Mouse (Mus musculus) cortical plate, adult 2 months (tissue): Measurements from ENCODE around the gene Mast4. TPM values are rescaled to one million over a fixed set of nuclear protein-coding genes. Genes with fewer than 3 reads are reported as not detected.

ENCODE experiments used
- H3K27ac ChIP-seq: fragments of 200-500 bp; 2 replicates; pipeline ENCODE4 v1.5.1; 2012; ENCODE audit warnings: low read length, control low read depth, inconsistent platforms; ENCODE audit not compliant: insufficient read depth
- H3K4me1 ChIP-seq: fragments of 200-500 bp; 2 replicates; pipeline ENCODE4 v1.6.1; 2011; ENCODE audit warnings: low read length; ENCODE audit not compliant: control insufficient read depth, insufficient read depth
- H3K4me3 ChIP-seq: fragments of 200-500 bp; 2 replicates; pipeline ENCODE4 v1.5.1; 2011; ENCODE audit warnings: mild to moderate bottlenecking, low read length, control low read depth; ENCODE audit not compliant: insufficient read depth
- CTCF ChIP-seq: fragments of 200-500 bp; IDR thresholded peaks from 2 replicates; pipeline ENCODE4 v1.5.1; 2011; ENCODE audit warnings: mild to moderate bottlenecking, control low read depth, low read length; ENCODE audit not compliant: insufficient read depth; ENCODE audit errors: extremely low read depth
- POLR2A ChIP-seq: fragments of 200-500 bp; IDR thresholded peaks from 2 replicates; pipeline ENCODE4 v1.6.1; 2011; ENCODE audit warnings: mild to moderate bottlenecking, low read length, control low read depth; ENCODE audit not compliant: insufficient read depth; ENCODE audit errors: extremely low read depth
- polyA plus RNA-seq: library from polyadenylated mRNA; depleted of rRNA; stranded (reverse); fragments of >200 nt; gene quantifications from 2 replicates; pipeline ENCODE4 v1.2.3, GENCODE M21; 2012

Gene Mast4
- polyA plus RNA-seq, 1 experiment = 19.6 TPM

DNA sequence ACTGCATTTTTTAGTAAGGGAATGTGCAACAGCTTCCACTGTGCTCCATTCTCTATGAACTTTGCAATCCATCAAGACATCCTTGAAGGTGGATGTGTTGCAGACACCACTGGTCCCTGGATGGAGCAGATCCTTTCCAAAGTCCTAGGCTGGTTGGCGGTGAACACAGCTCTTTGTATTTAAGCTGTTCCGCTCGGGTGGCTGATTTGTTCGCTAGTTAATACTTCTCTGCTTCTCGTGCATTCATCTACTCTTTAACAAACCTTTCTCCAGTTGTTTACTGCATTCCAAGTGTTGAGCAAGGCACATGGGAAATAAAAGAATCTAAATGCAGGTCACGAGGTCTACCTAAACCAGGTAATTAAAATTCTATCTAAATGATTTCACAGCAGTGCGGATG, 384.5 kb downstream of the Mast4 start:
- TF ChIP-seq CTCF = no peak
- no peak for TF ChIP-seq POLR2A
- Histone ChIP-seq H3K27ac (no peak overlapping the region), H3K4me3 (no peak overlapping the region), H3K4me1 (peaks cover 10% of the 10 kb centered on the region)

DNA sequence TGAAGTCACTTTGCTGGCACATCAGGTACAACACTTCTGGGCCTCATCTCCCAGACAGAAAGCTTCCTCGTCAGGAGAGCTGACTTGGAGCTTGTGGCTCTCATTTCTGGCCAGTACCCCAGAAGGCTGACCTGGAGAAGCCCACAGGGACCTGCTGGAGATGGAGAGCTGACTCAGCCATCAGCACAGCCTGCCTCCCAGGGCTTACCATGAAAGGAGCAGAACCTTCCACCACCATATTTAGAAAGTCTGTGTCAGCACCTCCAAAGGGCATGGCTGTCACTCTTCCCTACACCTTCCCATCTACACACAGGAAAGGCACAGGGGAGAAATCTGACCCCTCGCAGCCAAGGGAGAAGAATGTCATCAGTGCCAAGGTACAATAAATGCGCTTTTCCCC, 385.3 kb downstream of the Mast4 start:
- no peak for TF ChIP-seq CTCF
- TF ChIP-seq POLR2A = no peak
- peaks cover 12% of the 10 kb centered on the region for H3K4me1 ChIP-seq

DNA sequence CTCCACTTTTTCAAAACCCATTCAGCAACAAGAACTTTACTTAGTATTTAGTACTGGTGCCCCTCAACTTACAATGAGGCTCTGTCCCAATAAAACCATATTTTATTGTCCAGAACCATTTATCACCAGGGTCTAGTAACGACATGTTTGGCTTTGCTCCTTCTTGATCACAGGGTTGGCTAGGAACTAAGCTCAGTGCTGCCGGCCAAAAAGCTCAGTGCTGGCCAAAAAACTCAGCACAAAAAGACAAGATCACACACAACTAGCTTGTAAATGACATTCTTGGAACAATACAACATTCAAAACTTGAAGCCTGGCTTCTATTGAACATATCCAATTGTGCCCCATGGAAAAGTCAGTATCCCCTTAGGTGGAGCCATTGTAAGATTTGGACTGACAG, 386.8 kb downstream of the Mast4 start:
- Histone ChIP-seq H3K4me1 (peaks cover 12% of the 10 kb centered on the region), H3K27ac (no peak overlapping the region), H3K4me3 (no peak overlapping the region)
- TF ChIP-seq CTCF (no peak), POLR2A (no peak)

More for the DNA sequence above, 385.3 kb downstream of the Mast4 start:
- Histone ChIP-seq H3K4me3 (no peak overlapping the region), H3K27ac (no peak overlapping the region)

DNA sequence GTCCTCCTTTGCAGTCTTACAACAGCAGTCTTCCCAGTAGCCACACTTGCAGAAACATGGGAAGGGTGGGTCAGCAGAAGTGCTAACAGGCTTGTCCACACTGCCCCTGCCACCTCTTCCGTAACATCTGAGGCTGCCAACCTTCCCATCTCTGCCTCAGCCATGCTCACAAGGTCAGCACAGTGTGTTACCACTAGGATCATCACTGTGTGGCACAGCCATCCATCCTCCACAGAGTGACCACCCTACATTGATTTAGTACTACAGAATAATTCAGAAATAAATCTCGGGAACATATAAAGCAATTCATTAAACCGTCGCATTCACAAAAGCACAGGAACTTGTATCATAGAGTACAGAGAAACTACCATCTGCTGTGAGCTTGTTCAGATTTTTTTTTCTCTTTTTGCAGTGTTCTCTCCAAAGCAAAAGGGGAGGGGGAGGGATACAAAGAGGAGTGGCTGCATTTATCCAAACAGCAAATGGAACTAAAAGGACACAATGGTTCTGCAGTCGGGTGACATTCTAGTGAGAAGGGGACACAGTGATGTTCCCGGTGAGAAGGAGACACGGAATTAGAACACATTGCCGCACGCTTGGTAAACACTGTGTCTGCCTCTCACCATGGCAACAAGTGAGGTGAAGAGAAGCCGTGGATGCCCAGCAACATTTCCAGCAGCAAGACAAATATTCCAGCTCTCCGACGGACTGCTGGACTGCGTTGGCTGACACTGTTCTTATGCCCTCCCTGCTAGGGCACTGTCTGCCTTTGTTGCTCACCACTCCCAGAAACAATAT, 388.1 kb downstream of the Mast4 start:
- 0 out of 2 replicates have a peak overlapping the region, but pooled peaks have one; percentile 0 for H3K27ac ChIP-seq
- H3K4me3 ChIP-seq = peak overlapping the region; percentile 1; the same call in 1 of the 2 replicates
- H3K4me1 ChIP-seq = peaks cover 12% of the 10 kb centered on the region
- no peak for TF ChIP-seq POLR2A
- TF ChIP-seq CTCF = no peak

DNA sequence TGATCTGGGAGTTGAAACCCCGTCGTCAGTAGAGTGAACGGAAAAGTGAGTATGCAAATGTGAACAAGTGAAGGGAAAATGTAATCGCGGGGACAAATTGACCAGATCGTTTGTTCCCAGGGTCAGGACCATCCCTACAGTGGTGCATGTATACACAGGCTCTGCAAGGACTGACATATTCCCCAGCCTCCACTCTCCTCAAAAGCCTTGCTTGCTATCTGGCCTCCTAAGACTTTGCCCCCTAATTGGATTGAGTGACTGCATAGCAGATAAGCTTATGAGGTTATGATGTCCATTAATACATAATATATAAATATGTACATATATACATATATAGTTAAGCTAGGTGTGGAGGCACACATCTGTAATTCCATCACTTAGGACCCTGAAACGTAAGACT, 388.8 kb downstream of the Mast4 start:
- H3K4me1 ChIP-seq = peaks cover 12% of the 10 kb centered on the region
- H3K4me3 ChIP-seq = no peak overlapping the region
- H3K27ac ChIP-seq = no peak overlapping the region
- no peak for TF ChIP-seq CTCF

DNA sequence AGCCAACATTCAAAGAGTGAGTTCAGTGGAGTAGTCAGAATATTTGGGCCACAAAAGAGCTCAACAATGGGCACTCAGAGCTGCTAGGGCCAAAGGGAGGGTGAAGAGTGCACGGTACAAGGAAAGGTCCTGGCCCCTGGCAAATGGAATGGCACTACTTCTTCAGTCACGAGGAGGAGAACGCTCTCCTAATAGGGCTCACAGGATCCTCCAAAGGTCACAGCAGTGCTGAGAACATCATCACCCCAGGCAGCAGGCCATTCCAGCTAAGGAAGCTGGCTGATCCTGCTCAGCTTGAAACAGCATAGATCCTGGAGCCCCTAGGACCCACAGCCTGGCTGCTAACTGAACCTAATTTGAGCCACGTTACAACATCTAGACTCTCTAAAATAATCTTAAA, 389.8 kb downstream of the Mast4 start:
- TF ChIP-seq POLR2A = no peak
- no peak for TF ChIP-seq CTCF

DNA sequence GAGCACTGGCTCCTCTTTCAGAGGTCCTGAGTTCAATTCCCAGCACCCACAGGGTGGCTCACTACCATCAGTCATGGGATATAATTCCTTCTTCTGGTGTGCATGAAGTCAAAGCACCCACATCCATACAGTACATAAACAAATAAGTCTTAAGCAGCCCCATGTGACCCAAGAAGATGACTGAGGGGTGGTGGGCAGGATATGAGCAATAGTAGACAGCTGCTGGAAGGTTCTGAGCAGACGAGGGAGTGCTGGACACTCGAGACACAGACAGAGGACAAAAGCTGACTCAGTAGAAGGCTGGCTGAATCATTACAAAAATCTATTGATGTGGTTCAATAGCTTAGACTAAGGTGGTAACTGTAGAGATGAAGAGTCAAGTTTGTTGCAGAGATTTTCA, 391.7 kb downstream of the Mast4 start:
- H3K27ac ChIP-seq = no peak overlapping the region
- no peak for TF ChIP-seq POLR2A
- TF ChIP-seq CTCF = no peak
- no peak overlapping the region for H3K4me3 ChIP-seq
- peaks cover 15% of the 10 kb centered on the region for H3K4me1 ChIP-seq

More for the DNA sequence above, 389.8 kb downstream of the Mast4 start:
- Histone ChIP-seq H3K4me3 (no peak overlapping the region), H3K4me1 (peaks cover 16% of the 10 kb centered on the region), H3K27ac (no peak overlapping the region)

DNA sequence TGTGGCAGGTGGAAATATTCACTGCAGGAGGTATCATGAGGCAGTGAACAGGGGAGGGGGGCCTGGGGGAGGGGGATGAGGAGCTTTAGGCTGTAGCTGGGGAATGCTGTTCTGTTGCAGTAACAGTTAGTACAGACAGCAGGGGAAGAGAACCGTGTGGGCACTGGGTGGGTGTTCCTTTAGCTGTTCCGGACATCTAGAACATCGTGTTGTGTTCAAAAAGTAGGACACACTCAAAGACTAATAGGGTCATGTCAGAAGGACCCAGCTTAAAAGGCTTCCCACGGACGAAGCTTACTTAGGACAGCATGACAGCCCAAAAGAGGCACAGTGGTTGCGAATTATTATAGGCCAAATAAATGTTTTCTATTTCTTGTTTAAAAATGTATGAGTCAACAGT, 393.8 kb downstream of the Mast4 start:
- no peak overlapping the region for H3K27ac ChIP-seq
- no peak overlapping the region for H3K4me3 ChIP-seq
- TF ChIP-seq POLR2A (no peak), CTCF (no peak)
- peaks cover 7% of the 10 kb centered on the region for H3K4me1 ChIP-seq

DNA sequence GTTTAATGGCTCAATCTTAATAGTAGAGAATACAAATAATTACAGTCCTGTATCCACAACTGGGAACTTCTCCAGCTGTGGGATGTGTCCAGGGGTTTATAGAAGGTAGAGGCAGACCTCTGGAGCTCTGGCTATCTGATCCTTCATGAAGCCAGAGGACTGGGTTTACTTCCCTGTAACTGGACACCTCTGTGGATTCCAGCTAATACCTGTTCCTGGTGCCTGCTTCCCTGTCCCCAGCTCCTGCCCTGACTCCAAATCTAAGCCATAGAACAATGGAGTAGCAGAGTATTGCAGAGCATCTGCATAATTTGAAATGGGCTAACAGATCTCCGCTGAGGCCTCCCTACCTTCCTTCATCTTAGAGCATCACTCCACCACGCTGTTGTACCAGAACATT, 398.1 kb downstream of the Mast4 start:
- no peak overlapping the region for H3K27ac ChIP-seq
- H3K4me1 ChIP-seq = peaks cover 6% of the 10 kb centered on the region
- TF ChIP-seq CTCF (no peak), POLR2A (no peak)
- no peak overlapping the region for H3K4me3 ChIP-seq

DNA sequence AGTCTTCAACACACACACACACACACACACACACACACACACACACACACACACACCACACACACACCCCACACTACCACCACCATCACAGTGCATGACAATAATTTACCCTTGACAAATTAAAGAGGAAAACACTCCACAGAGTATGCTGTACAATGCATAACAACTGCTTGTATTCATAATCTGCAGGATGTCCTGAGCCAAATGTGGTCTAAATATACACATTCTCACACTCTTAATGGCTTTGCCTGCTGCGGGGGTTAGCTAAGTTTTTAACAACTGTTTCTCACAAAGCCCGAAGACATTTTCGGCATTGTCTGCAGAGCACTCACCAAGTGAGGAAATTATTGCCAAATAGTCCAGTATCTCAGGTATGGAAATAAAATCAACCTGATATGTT, 398.5 kb downstream of the Mast4 start:
- Histone ChIP-seq H3K27ac (no peak overlapping the region), H3K4me3 (no peak overlapping the region), H3K4me1 (peaks cover 6% of the 10 kb centered on the region)
- no peak for TF ChIP-seq POLR2A

DNA sequence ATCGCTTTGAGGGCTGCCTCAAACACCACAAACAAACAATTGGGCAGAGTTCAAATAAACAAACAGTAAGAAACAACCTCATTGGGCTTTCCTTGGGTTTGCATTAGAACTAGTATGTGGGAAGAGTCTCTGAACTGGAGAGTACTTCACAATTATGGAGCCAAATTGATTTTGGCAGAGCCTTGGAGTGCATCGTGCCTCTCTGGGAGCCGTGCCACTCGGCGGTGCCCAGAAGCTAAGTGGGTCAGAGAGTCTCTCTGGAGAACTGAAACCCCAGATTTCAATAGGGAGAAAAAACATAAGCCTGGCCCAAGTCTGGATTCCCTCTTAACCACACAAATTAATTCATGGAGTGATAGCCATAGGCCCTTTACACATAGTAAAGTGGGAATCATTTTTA, 400.6 kb downstream of the Mast4 start:
- TF ChIP-seq CTCF (no peak), POLR2A (no peak)
- H3K4me1 ChIP-seq = peaks cover 3% of the 10 kb centered on the region; the same call in 1 of the 2 replicates
- 0 out of 2 replicates have a peak overlapping the region, but pooled peaks have one; percentile 49 for H3K27ac ChIP-seq
- no peak overlapping the region for H3K4me3 ChIP-seq

DNA sequence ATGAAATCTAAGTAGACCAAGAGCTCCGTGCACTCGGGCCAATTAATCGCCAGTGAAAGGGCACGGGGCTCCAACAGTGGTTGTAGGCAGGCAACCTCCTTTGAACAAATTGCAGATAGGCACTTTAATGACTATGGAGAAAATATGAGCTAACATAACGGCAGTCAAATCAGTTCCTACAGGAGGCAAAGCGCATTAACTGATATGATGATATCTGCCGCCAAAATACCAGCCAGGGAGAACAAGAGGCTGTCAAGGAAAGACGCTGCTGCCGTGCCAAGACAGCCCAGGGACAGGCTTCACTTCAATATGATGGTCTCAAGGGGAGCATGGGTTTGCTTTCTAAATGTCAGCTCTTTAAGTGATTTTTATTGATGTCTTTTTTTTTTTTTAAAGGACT, 401.9 kb downstream of the Mast4 start:
- TF ChIP-seq POLR2A (no peak), CTCF (no peak)
- Histone ChIP-seq H3K4me3 (no peak overlapping the region), H3K27ac (no peak overlapping the region), H3K4me1 (peaks cover 3% of the 10 kb centered on the region; the same call in 1 of the 2 replicates)
